Mouse (Mus musculus): Measurements from ENCODE around the gene Tiam1.

- no peak for TF ChIP-seq CTCF (IDR thresholded peaks at IDR 0.05; ENCODE audit: low read depth)
- TF ChIP-seq EP300 (IDR thresholded peaks at IDR 0.05; ENCODE audit: low read depth): no peak
Observed at GRCm38 (mm10) chr16:89833011-89833410, 310.6 kb downstream of the Tiam1 start.

Data from liver, embryonic 14.5 days (tissue).